Mouse (Mus musculus) liver, adult (tissue): ENCODE results near the gene Calhm2.

Source experiments
- GATA4 ChIP-seq: IDR thresholded peaks from 2 replicates; pipeline ENCODE4 v1.6.1; 2014; ENCODE audit warnings: mild to moderate bottlenecking, low read length; ENCODE audit not compliant: insufficient replicate concordance

The Calhm2 gene

GRCm38 (mm10) chr19:47128835-47129234 lies 9.3 kb downstream of the Calhm2 start:
- TF ChIP-seq GATA4: no peak

DNA sequence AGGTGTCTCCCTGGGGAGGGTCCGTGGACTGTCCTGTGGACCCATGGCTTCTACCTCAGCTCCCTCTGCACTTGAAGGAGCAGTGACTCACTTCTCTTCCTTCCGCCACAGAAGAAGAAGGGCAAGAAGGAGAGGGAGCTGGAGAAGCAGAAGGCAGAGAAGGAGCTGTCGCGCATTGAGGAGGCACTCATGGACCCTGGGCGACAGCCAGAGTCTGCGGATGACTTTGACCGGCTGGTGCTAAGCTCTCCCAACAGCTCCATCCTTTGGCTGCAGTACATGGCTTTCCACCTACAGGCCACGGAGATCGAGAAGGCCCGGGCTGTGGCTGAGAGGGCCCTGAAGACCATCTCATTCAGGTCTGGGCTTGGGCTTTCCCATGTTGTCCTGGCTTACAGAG lies 9.9 kb downstream of the Calhm2 start:
- TF ChIP-seq GATA4: no peak

GRCm38 (mm10) chr19:47122802-47123201 lies 15.3 kb downstream of the Calhm2 start:
- no peak for TF ChIP-seq GATA4

DNA sequence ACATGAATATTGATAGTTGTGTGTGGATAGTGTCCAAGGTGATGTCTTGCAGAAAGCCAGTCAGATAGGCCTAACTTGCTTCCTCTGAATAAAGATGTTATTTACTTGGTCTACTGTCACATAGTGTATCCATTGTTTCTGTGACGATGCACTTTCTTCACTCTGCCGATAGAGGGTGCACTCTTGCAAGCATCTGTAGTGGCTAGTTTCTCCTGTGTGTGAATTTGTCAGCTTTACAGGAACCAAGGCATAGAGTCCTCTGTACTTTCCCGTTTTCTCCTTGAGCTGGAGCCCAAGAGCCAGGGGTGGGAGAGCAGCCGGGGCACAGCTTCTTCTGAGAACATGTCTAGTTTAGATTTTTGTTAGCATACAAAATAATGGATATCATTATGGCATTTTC lies 17.0 kb downstream of the Calhm2 start:
- TF ChIP-seq GATA4: no peak

- TF ChIP-seq GATA4: no peak
These were observed 19.5 kb downstream of the Calhm2 start for GRCm38 (mm10) chr19:47118634-47119033.

GRCm38 (mm10) chr19:47104641-47105271 lies 33.3 kb downstream of the Calhm2 start:
- no peak for TF ChIP-seq GATA4

GRCm38 (mm10) chr19:47101080-47101479 lies 37.0 kb downstream of the Calhm2 start:
- no peak for TF ChIP-seq GATA4

- no peak for TF ChIP-seq GATA4
These were observed 47.4 kb downstream of the Calhm2 start, which contains the start of the genes Usmg5 and Pdcd11 for GRCm38 (mm10) chr19:47090550-47091156. Usmg5 (minus strand) TSS chr19:47090647. Pdcd11 (plus strand) TSS chr19:47090768.

DNA sequence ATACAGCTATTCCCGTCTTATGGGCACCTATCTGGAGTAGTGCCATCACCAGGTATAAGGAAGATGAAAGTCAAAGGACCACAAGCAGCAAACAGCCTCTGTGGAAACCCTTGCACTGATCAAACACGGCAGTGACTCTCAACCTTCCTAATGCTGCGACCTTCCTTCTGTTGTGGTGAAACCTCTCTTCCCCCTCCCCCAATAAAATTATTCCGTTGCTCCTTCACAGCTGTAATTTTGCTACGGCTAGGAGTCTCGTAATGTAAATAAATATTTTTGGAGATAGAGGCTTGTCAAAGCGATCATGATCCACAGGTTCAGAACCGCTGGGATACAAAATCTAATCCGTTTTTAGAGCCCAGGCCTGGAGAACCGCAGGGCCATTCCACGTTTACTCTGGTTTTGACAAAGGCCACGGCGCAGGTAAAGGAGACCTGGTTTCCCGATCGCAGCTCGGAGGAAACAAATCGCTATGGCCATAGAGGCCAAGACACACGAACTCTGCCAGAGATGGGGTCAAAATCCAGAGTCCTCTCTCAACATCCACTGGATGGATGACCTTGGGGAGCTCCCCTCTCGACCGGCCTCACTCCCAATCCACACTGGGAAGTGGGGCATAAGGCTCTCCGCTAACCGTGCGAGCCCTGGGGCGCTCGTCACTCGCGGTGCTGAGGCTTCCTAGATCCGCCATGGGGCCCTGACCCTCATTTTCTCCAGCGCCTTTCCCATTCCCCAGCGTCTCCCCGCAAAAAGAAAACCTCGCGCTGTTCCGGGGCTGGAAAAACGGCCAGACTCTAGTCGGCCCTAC lies 48.2 kb downstream of the Calhm2 start:
- no peak for TF ChIP-seq GATA4

GRCm38 (mm10) chr19:47088226-47088625 lies 49.9 kb downstream of the Calhm2 start:
- no peak for TF ChIP-seq GATA4

DNA sequence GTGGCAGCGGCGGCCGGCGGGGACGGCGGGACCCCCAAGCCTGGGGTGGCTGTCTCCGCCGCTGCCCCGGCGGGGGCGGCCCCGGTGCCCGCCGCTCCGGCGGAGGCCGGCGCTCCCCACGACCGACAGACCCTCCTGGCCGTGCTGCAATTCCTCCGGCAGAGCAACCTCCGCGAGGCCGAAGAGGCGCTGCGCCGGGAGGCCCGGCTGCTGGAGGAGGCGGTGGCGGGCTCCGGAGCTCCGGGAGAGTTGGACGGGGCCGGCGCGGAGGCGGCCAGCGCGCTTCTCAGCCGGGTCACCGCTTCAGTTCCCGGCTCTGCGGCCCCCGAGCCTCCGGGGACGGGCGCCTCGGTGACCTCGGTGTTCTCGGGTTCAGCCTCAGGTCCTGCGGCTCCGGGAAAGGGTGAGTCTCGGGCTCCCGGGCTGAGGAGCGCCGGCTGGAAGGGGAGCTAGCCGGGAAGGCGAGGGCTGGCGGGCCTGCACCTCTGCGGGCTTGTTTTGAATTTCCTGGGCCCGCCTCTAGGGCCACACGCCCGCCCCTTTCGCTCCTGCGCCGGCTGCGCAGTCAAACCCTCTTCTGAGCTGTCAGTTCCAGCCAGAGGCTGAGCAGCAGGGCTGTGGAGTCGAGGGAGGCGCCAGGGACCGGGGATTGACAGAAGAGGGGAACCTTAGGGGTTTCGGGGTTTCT lies 70.0 kb downstream of the Calhm2 start:
- no peak for TF ChIP-seq GATA4

DNA sequence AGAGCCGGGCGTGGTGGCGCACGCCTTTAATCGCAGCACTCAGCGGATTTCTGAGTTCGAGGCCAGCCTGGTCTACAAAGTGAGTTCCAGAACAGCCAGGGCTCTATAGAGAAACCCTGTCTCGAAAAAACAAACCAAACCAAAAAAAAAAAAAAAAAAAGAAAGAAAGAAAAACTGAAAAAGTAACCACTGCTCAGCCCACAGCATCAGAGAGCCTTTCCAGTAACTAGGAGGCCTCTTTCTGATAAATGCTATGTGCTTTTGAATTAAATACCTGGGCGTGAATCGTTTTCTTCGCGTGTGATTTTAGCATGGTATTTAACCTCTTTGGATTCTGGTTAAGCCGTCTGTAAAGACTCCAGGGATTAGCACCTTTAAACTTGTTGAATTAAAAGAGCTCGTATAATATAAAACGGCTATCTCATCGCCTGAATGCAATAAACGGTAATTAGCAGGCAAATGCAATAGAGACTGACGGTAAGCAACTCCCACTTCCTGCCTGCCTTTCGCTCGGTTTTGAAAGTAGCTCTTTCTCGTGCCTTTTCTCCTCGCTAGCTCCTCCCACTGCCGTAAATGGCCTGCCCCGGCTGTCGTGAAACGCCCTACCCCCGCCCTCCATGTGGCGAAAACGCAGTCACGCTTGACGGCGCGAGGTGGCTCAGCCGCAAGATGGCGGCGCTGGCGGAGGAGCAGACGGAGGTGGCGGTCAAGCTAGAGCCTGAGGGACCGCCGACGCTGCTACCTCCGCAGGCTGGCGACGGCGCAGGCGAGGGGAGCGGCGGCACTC lies 70.8 kb downstream of the Calhm2 start, which contains the start of gene Taf5:
TSS of gene Taf5 (plus strand) at position 651 of the 787 bp plus-strand sequence.
- TF ChIP-seq GATA4: no peak; the same call in 1 of the 2 replicates

GRCm38 (mm10) chr19:47065860-47066259 lies 72.2 kb downstream of the Calhm2 start:
- no peak for TF ChIP-seq GATA4

DNA sequence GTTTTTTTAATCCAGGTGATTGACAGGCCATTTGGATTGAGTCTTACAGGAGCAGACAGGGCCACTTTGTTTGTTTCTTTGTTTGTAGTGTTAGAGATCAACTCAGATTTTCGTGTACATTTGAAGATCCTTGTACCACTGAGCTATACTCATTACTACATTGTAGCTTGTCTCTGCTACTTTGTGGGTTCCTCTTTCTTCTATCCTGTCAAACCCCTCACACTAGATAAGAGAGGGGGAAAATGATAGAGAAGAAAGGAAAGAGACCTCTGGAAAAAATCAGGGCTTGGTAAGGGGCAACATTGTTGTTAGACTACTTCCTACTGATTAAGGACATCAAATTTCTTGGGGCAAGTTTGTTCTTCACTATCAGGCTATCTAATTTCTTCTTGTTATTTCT lies 80.4 kb downstream of the Calhm2 start:
- no peak for TF ChIP-seq GATA4
